Mouse (Mus musculus) kidney, embryonic 14.5 days (tissue): ENCODE measurements around the gene Prkab2. TPM values are rescaled to one million over a fixed set of nuclear protein-coding genes. Genes with fewer than 3 reads are reported as not detected.

Source experiments
- ATAC-seq: fragments of 200-750 bp; cut with Nextera tagmentation; 2 replicates; pipeline ENCODE4 v1.8.0; 2017; ENCODE audit warnings: moderate number of reproducible peaks, mild to moderate bottlenecking, moderate TSS enrichment, moderate library complexity; ENCODE audit not compliant: low FRiP score, low TSS enrichment
- H3K27ac ChIP-seq: fragments of 300-500 bp; sonication (generic); 2 replicates; pipeline ENCODE4 v1.5.1; 2014; ENCODE audit warnings: low read depth, mild to moderate bottlenecking, low read length, moderate library complexity, mixed read lengths
- H3K27me3 ChIP-seq: fragments of 300-500 bp; sonication (generic); 2 replicates; pipeline ENCODE4 v1.6.1; 2014; ENCODE audit warnings: mild to moderate bottlenecking, low read length; ENCODE audit not compliant: control insufficient read depth, insufficient read depth
- H3K36me3 ChIP-seq: fragments of 300-500 bp; sonication (generic); 2 replicates; pipeline ENCODE4 v1.6.1; 2014; ENCODE audit warnings: low read length, mixed read lengths; ENCODE audit not compliant: control insufficient read depth, insufficient read depth
- H3K4me1 ChIP-seq: fragments of 300-500 bp; sonication (generic); 2 replicates; pipeline ENCODE4 v1.6.1; 2014; ENCODE audit warnings: low read length, mixed read lengths; ENCODE audit not compliant: control insufficient read depth, insufficient read depth
- H3K4me2 ChIP-seq: fragments of 300-500 bp; sonication (generic); replicated peaks from 2 replicates; pipeline ENCODE4 v1.6.1; 2014; ENCODE audit warnings: low read depth, mild to moderate bottlenecking, low read length
- H3K4me3 ChIP-seq: fragments of 300-500 bp; sonication (generic); 2 replicates; pipeline ENCODE4 v1.5.1; 2014; ENCODE audit warnings: mild to moderate bottlenecking, low read length
- H3K9ac ChIP-seq: fragments of 300-500 bp; sonication (generic); 2 replicates; pipeline ENCODE4 v1.6.1; 2014; ENCODE audit warnings: low read depth, mild to moderate bottlenecking, low read length, moderate library complexity
- H3K9me3 ChIP-seq: fragments of 300-500 bp; sonication (generic); 2 replicates; pipeline ENCODE4 v1.6.1; 2016; ENCODE audit warnings: low read length; ENCODE audit not compliant: control insufficient read depth
- WGBS: fragments of 180-500 bp; shearing (Covaris S2); extraction: QIAGEN DNeasy Blood & Tissue Kit; methylation state at CpG from one replicate; pipeline ENCODE4 v1.1.7; 2014; 5-methylcytosine and 5-hydroxymethylcytosine counted together
- polyA plus RNA-seq: library from polyadenylated mRNA; unstranded; fragments of >200 nt; fragmentation: Nextera tagmentation; extraction: Ambion mirVana; gene quantifications from 2 replicates; pipeline ENCODE4 v1.2.1, GENCODE M21; 2014

The Prkab2 gene
- polyA plus RNA-seq, 1 experiment from 2014 or later: 4.6 TPM

DNA sequence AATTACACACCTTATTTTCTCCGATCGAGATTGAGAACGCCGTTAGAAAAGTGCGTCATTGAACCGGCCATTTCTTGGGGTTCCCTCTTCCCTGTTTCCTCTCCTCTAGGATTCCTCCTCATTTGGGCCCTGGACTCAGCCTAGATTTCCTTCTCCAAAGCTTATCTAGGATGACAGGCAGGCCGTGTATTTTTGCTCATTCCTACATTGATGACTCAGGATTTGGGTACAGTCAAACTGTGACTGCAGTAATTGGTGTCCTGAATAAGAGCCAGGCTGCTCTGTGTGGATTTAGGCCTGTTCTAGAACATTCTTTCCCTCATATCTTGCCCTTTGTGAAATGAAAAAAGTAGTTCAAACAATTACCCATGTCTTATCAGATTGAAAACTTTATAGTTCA lies 1.8 kb downstream of the Prkab2 start:
- no peak for ATAC-seq
- H3K9ac ChIP-seq: no peak overlapping the region
- 82% methylated on average over 7 of the region's 7 CpGs for WGBS

DNA sequence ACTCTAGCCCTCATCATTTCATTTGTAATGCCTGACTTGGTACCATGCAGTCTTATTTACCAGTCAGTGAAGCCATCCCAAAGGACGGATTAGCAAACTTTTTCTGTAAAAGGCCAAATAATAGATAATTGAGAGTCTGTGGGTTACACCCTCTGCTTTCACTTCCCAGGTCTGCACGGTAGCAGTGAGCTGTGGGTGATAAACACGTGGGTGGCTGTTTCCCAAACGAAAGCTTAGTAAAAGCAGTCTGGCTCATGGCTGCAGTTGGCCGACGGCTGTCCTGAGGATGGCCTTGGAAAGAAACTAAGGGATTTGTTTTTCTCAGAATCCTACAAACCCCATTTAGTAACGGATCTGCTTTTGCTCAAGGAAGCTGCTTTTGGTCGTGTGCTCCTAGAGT lies 3.2 kb downstream of the Prkab2 start:
- Histone ChIP-seq H3K27ac (no peak overlapping the region), H3K4me1 (peaks cover 6% of the 10 kb centered on the region), H3K4me3 (no peak overlapping the region), H3K36me3 (peaks cover 9% of the 10 kb centered on the region; the same call in 1 of the 2 replicates), H3K4me2 (no peak overlapping the region), H3K27me3 (0 out of 2 replicates have a peak, but pooled peaks cover 3% of the 10 kb centered on the region), H3K9ac (no peak overlapping the region), H3K9me3 (no peaks in the 10 kb centered on the region)
- no peak for ATAC-seq
- WGBS: 69% methylated on average over 8 of the region's 8 CpGs

More for the DNA sequence above, 1.8 kb downstream of the Prkab2 start:
- peaks cover 9% of the 10 kb centered on the region; the same call in 1 of the 2 replicates for H3K36me3 ChIP-seq
- H3K27me3 ChIP-seq: 0 out of 2 replicates have a peak, but pooled peaks cover 3% of the 10 kb centered on the region
- H3K4me1 ChIP-seq: peaks cover 6% of the 10 kb centered on the region
- no peaks in the 10 kb centered on the region for H3K9me3 ChIP-seq
- no peak overlapping the region for H3K4me3 ChIP-seq
- no peak overlapping the region for H3K27ac ChIP-seq
- no peak overlapping the region for H3K4me2 ChIP-seq

GRCm38 (mm10) chr3:97665525-97665924 lies 7.5 kb downstream of the Prkab2 start:
- Histone ChIP-seq H3K36me3 (peaks cover 30% of the 10 kb centered on the region; the same call in 1 of the 2 replicates), H3K27ac (no peak overlapping the region), H3K9ac (no peak overlapping the region), H3K4me3 (no peak overlapping the region), H3K9me3 (no peaks in the 10 kb centered on the region), H3K27me3 (no peaks in the 10 kb centered on the region), H3K4me2 (no peak overlapping the region), H3K4me1 (no peaks in the 10 kb centered on the region)
- WGBS: 88% methylated on average over 9 of the region's 9 CpGs
- ATAC-seq: no peak

DNA sequence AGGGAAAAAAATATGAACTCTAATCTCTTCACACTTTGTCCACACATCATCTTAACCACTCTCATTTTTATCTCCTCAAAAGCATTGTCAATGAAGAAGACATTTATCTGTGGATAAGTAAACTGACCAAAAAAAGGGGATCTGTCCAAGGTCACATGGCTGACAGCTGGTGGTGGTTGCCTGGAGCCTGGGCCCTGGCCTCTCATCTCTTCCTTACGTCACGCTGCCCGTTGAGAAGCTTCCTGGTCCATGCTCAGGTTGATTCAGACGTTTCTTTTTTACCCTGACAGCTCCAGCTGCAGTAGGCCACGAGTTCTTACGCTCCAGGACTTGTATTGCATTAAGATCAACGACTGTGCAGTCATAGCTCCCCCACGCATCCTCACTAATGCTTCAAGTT lies 8.2 kb downstream of the Prkab2 start:
- H3K27ac ChIP-seq: no peak overlapping the region
- no peaks in the 10 kb centered on the region for H3K4me1 ChIP-seq
- H3K27me3 ChIP-seq: no peaks in the 10 kb centered on the region
- H3K4me3 ChIP-seq: no peak overlapping the region
- no peak overlapping the region for H3K4me2 ChIP-seq
- H3K9ac ChIP-seq: no peak overlapping the region
- 74% methylated on average over 8 of the region's 8 CpGs for WGBS
- ATAC-seq: no peak
- no peaks in the 10 kb centered on the region for H3K9me3 ChIP-seq
- H3K36me3 ChIP-seq: peaks cover 35% of the 10 kb centered on the region; the same call in 1 of the 2 replicates

GRCm38 (mm10) chr3:97667093-97667675 lies 9.2 kb downstream of the Prkab2 start:
- 88% methylated on average over 14 of the region's 14 CpGs for WGBS

GRCm38 (mm10) chr3:97674644-97675110 lies 16.7 kb downstream of the Prkab2 start, which contains the start of gene Gm17651:
Gene Gm17651 (minus strand): TSS chr3:97674694.
- H3K27ac ChIP-seq: no peak within 1 kb of the TSS
- peaks cover 19% of the 10 kb centered on the region; the same call in 1 of the 2 replicates for H3K36me3 ChIP-seq
- no peaks in the 10 kb centered on the region for H3K4me1 ChIP-seq
- WGBS: 89% methylated on average over 7 of the region's 7 CpGs
- no peak within 1 kb of the TSS for H3K4me3 ChIP-seq
- ATAC-seq: no peak
- H3K4me2 ChIP-seq: no peak within 1 kb of the TSS
- H3K27me3 ChIP-seq: no peaks in the 10 kb centered on the region
- no peaks in the 10 kb centered on the region for H3K9me3 ChIP-seq
- no peak within 1 kb of the TSS for H3K9ac ChIP-seq

More at GRCm38 (mm10) chr3:97667093-97667675, 9.2 kb downstream of the Prkab2 start:
- Histone ChIP-seq H3K27ac (no peak overlapping the region), H3K4me2 (no peak overlapping the region), H3K9ac (no peak overlapping the region), H3K27me3 (no peaks in the 10 kb centered on the region), H3K9me3 (no peaks in the 10 kb centered on the region), H3K36me3 (peaks cover 38% of the 10 kb centered on the region; the same call in 1 of the 2 replicates), H3K4me3 (no peak overlapping the region), H3K4me1 (no peaks in the 10 kb centered on the region)
- no peak for ATAC-seq

DNA sequence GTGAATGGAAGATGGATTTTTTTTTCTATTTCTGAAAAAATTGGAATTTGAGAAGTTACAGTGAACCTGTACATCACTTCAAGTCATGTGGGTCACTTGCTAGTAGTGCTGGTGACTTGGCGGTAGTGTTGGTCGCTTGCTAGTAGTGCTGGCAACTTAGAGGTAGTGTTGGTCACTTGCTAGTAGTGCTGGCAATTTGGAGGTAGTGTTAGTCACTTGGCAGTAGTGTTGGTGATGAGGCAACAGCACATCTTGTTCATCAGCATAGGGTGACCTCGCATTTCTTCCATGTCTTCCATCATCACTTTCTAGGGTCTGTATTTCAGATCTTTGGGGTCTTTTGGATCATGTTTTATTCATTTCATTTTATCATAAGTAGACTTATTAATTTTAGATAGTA lies 18.1 kb downstream of the Prkab2 start:
- no peaks in the 10 kb centered on the region for H3K27me3 ChIP-seq
- no peak for ATAC-seq
- H3K9me3 ChIP-seq: no peaks in the 10 kb centered on the region
- 0 out of 2 replicates have a peak, but pooled peaks cover 6% of the 10 kb centered on the region for H3K36me3 ChIP-seq
- WGBS: 90% methylated on average over 3 of the region's 3 CpGs
- H3K27ac ChIP-seq: no peak overlapping the region
- no peaks in the 10 kb centered on the region for H3K4me1 ChIP-seq
- no peak overlapping the region for H3K4me3 ChIP-seq
- no peak overlapping the region for H3K9ac ChIP-seq
- H3K4me2 ChIP-seq: no peak overlapping the region

DNA sequence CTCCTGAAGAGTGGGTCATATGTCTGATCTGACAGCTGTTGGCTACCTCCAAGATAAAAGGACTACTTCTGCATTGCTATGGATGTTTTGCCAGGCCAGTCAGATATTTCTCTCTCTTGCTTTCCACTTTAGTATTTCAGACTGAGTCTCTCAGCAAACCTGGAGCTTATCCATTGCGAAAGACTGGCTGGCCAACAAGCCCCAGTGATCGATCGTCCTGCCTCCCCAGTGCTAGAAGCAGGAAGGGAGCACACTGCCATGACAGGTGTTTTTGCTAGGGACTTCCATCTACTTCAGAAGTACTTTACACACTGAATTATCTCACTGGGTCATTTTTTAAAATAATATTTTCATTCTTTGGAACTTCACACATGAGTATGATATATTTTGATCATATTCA lies 20.4 kb downstream of the Prkab2 start:
- no peak for ATAC-seq
- Histone ChIP-seq H3K9me3 (no peaks in the 10 kb centered on the region), H3K4me3 (no peak overlapping the region), H3K4me1 (peaks cover 4% of the 10 kb centered on the region; the same call in 1 of the 2 replicates), H3K4me2 (no peak overlapping the region), H3K27me3 (no peaks in the 10 kb centered on the region), H3K9ac (no peak overlapping the region), H3K27ac (no peak overlapping the region), H3K36me3 (no peaks in the 10 kb centered on the region)
- 92% methylated on average over 3 of the region's 3 CpGs for WGBS

GRCm38 (mm10) chr3:97680631-97681320 lies 22.8 kb downstream of the Prkab2 start:
- Histone ChIP-seq H3K4me2 (peak overlapping the region; percentile 84), H3K36me3 (no peaks in the 10 kb centered on the region), H3K4me1 (peaks cover 8% of the 10 kb centered on the region; the same call in 1 of the 2 replicates), H3K9ac (no peak overlapping the region; the same call in 1 of the 2 replicates), H3K27me3 (no peaks in the 10 kb centered on the region), H3K4me3 (peak overlapping the region; percentile 41), H3K9me3 (no peaks in the 10 kb centered on the region), H3K27ac (no peak overlapping the region)
- WGBS: 1% methylated on average over 28 of the region's 28 CpGs
- ATAC-seq: peak; percentile 74
